Mouse (Mus musculus): Measurements from ENCODE around the gene Pgm2l1.

GRCm38 (mm10) chr7:100316924-100317323 is 89.7 kb downstream of the Pgm2l1 start:
- TF ChIP-seq CTCF (IDR thresholded peaks at IDR 0.05; ENCODE audit: control insufficient read depth, insufficient read depth, insufficient read length) = no peak
- no peak for TF ChIP-seq CEBPB (IDR thresholded peaks at IDR 0.05; ENCODE audit: low read depth)
- TF ChIP-seq FOSL1 (IDR thresholded peaks at IDR 0.05; ENCODE audit: insufficient read depth, low read length, poor library complexity, severe bottlenecking) = no peak
- no peak for TF ChIP-seq USF1 (IDR thresholded peaks at IDR 0.05; ENCODE audit: low read depth)
- TF ChIP-seq MAX (IDR thresholded peaks at IDR 0.05) = no peak
- no peak for TF ChIP-seq MYOG (IDR thresholded peaks at IDR 0.05; ENCODE audit: control insufficient read depth, extremely low read depth, insufficient read length)
- TF ChIP-seq MYOD1 (IDR thresholded peaks at IDR 0.05; ENCODE audit: control insufficient read depth, insufficient read length, low read depth) = no peak
